Mouse (Mus musculus) cerebellum, postnatal 10 days (tissue): ENCODE measurements around the gene Gm21440.
"Not testable (repeated sequence)": the region's sequence is repeated elsewhere in the genome, so short reads cannot be mapped to it uniquely, and the experiment has no call there.

ENCODE experiments used
- DNase-seq, 2 experiments: peaks; one replicate each; pipeline ENCODE4 v3.0.0; 2021; ENCODE audit warnings: mixed read lengths in 2 of 2

Gene Gm21440

DNA sequence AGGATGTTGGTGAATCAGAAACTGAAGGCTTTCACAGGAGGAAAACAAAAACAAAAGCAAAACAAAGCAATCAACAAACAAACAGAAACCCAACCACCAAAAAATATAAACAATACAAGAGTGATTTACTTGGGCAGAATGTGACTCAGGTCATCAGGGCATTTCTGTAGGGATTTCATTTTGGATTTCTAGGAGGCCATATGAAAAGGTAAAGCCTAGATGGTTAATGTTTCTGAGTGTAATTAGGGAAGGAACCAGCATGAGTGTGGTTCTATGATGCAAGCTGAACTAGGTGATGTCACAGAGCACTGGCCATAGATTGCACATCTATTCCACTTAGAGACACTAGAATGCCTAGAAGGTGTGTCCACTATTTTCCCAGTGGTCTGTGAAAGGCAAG, at the start of gene Gm21440, which contains the start of gene Gm21454:
Gene Gm21440, plus strand, starts transcription at position 301 of the 400 bp plus-strand sequence.
Gene Gm21454, plus strand, starts transcription at position 352 of the 400 bp plus-strand sequence.
- DNase-seq = not testable (repeated sequence)

DNA sequence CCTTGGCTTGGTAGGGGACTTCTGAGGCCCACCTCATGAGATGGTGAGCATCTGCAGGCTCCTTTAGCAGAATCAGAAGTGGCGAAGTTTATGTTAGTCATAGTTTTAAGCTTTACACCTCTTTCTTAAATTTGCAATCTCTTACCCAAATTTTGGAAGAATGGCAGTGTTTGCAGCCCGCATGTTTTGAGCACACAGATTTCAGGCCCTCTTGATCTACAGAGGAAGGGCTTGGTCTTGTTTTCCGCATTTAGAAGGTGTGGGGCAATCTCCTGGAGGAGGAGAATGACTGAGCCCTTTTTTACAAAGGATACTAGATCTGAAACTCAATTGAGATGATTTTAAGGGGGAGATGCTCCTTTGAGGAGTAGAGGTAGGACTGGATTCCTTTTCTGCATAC, 28.4 kb upstream of the Gm21440 start, which contains the start of gene Gm21828:
Gene Gm21828, minus strand, starts transcription at position 101 of the 400 bp plus-strand sequence.
- not testable (repeated sequence) for DNase-seq
